Mouse (Mus musculus): ENCODE measurements around the gene Nap1l2.
A peak's percentile ranks its signal among the peaks of the same experiment; 100 is the strongest.

Gene Nap1l2

GRCm38 (mm10) chrX:103186431-103186786 is at the start of gene Nap1l2:
Gene Nap1l2 (minus strand): TSS chrX:103186640.
- peak; percentile 81 to 86 for DNase-seq

GRCm38 (mm10) chrX:103215251-103215650 is 28.8 kb upstream of the Nap1l2 start:
- no peak for DNase-seq

GRCm38 (mm10) chrX:103186829-103187228 is 389 bp upstream of the Nap1l2 start:
- no peak for DNase-seq

- no peak for DNase-seq
These were observed 534 bp downstream of the Nap1l2 start for GRCm38 (mm10) chrX:103185781-103186430.

GRCm38 (mm10) chrX:103183536-103183935 is 2.9 kb downstream of the Nap1l2 start:
- DNase-seq: peak; percentile 65 to 66

- no peak for DNase-seq
These were observed 6.5 kb downstream of the Nap1l2 start for GRCm38 (mm10) chrX:103179771-103180558.

- DNase-seq: peak in 1 of 2 experiments; percentile 35
These were observed 21.4 kb downstream of the Nap1l2 start for GRCm38 (mm10) chrX:103164948-103165605.

GRCm38 (mm10) chrX:103156134-103156533 is 30.3 kb downstream of the Nap1l2 start:
- no peak for DNase-seq

GRCm38 (mm10) chrX:103138549-103138948 is 47.9 kb downstream of the Nap1l2 start:
- DNase-seq: no peak

All from cerebellum, postnatal 10 days (tissue).